Mouse (Mus musculus) heart, postnatal 25 days (tissue): ENCODE measurements around the gene Scube1. TPM values are rescaled to one million over a fixed set of nuclear protein-coding genes. Genes with fewer than 3 reads are reported as not detected.

Source experiments
- DNase-seq: peaks from one replicate; pipeline ENCODE4 v3.0.0; 2022; ENCODE audit warnings: low spot score
- intact Hi-C: fragments of 180-260 bp; cut with DNase I; formaldehyde crosslinking; loops from one replicate; pipeline ENCODE4 v1.15.1; 2025
- total RNA-seq, 2 experiments: library from RNA; stranded (reverse); gene quantifications; 2 replicates each; pipeline ENCODE4 v1.2.3; 2021

Gene Scube1
- total RNA-seq, 2 experiments from 2014 or later, result 1.1 to 1.2 TPM

DNA sequence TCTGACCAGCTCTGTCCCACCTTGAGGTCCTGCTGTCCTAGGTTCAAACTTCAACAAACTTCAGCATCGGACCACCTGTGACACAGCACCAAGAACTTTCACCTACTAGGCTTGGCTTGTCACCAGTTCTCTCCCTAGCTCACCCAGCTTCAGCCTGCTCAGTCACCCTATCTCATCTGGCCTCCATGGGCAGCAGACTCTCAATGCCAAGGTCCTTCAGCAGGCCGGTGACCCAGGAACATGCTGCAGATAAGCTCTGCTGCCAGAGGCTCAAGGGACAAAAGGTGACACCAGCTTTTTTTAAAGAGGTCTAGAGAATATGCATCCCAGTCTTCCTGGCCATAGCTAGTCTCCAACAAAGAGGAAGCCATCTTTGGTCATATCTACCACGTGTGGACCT is 48.5 kb downstream of the Scube1 start:
- intact Hi-C loops, result no loop called here
- no peak for DNase-seq

DNA sequence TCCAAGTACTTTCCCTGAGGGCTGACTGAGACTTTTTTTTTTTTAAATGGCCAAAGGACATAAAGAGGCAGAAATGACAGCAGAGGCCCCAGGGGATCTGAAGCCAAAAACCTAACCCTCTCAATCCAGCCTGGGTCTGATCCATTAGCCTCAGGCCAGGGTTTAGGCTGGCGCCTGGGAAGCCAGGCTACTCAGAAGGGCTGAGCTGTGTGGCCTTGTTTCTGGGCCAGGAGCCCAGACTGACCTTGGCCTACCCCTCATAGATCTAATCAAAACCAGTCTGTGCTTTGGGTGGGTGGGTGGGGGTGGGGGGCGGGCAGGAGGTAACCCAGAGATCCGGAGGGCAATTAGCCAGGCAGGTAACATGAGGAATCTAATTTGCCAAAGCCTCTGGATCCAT is 51.2 kb downstream of the Scube1 start:
- intact Hi-C loops, result no loop called here
- no peak for DNase-seq

DNA sequence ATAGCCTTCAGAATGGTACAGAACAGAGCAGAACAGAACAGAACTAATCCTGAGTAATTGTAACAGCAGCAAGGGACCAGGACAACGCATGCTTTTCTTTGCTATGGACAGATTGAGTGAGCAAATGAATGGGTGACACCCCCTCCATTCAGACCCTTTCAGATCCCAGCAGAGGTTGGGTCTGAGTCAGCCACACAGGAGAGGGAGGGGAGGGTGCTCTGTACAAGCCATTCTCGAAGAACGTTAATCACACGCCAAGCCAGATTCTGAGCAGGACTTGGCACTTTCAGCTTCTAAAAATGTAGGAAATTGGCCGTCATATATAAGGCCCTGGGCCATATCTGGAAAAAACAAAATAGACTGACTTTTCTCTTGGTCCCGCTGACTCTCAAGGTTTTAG is 57.3 kb downstream of the Scube1 start:
- no peak for DNase-seq
- intact Hi-C loops, result no loop called here

DNA sequence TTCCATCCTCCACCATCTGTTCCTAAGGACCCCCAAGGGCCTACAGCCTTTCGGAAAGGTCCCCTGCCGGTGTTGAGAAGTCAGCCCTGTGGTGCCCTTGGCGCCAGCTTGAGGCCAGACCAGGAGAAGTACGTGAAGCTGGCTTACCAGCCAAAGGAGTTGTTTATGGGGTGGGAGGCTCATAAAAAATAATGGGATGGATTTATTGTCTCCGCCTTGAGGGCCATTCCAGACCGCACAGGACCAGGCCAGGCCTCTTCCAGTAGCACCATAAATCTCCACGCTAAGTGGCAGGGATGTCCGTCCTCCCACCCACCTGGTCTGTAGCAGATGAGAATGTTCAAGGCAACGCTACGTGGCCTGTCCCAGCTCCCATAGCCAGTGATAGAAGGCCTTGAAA is 58.4 kb downstream of the Scube1 start:
- intact Hi-C loops, result no loop called here
- DNase-seq, result no peak

DNA sequence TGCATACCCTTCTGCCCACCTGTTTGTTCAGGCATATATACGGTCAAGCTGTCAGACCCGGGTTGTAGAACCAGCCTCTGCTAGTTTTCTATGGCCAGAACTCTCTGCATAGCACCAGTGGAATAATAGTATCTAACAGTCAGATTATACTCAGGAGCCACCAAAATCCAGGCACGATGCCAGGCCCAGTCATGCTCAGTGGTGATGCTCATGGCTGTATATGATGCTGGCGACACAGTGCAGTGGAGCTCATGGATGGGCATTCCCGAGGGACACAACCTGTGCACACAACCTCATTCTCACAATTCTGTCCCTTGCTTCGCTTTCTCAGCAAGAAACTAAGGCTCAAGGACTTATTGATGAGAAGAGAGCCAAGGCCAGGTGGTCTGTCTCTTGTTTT is 58.8 kb downstream of the Scube1 start:
- intact Hi-C loops, result no loop called here
- DNase-seq, result no peak

DNA sequence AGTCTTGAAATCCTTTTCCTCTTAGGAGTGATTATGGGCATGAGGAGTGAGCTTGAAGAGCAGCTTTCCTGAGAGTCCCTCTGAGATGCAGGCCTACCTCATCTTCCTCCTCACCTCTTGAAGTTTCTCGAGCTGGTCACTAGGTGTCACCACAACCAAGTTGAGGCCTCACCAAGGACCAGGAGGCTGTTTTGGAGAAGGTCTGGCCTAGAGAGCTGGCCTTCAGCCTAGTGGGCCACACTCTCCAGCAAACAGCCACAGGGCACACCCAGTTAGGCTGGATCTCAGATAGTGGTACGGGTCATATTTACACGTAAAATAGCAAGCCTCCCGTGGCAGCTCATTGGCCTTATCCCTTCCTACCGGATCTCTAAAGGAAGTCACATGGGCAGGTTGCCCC is 60.1 kb downstream of the Scube1 start:
- intact Hi-C loops, result loop anchor here (1.0 kb wide), 2 partner anchors 62 to 95 kb away; no protein-coding TSS in a partner anchor
- DNase-seq, result peak; percentile 36

DNA sequence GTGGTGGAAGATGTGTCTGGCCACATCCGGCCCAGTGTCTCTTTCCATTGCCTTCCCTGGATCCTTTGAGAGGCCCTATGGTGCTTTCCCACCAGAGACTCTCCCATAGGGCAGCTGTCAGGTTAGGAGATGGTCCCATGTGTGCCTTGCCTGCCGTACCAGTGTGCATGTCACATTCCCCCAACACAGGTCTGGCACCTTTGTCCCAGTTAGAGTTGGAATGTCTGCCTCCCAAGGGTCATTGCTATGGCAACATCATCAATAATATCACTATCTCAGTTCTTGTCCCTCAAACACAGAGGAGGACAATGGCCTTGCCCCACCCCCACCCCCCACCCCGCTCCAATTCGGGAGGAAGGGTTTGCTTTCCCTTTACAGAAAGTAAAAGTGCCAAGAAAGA is 61.8 kb downstream of the Scube1 start:
- no peak for DNase-seq
- intact Hi-C loops, result no loop called here

DNA sequence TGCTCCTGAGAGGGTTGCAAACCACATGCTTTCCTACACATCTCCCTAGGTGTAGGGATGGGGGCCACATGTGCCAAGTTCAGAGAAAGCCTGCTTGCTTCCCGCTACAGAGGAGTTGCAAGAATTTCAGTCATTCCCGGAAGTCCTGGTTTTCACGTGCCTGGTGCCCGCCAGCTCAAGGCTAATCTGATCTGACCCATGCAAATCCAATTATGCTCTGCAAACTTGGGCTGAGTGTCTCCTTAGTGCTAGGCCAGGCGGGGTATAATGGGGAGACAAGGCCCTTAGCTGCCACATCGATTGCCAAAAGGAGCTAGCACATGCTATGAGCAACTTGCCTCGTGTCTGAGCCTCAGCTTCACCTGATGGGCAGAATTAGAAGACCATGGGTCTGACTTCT is 62.7 kb downstream of the Scube1 start:
- no peak for DNase-seq
- intact Hi-C loops, result no loop called here

DNA sequence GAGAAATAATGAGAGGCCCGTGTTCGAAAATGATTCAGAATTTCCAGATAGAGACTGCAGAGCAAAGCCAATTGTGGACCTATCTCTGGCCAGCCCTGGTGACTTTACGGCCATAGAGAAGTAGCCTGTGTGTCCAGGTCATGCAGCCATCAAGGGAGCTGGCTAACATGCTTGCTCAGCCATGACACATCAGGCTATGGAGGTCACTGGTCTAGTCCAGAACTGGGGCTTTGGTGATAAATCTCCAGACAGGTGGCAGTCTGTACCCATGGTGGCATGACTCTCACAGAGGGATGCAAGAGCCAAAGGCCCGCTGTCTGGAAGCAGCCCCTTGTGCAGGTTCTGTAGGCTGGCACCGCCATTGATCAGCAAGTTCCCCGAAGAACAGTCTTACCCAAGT is 82.3 kb downstream of the Scube1 start:
- intact Hi-C loops, result no loop called here
- DNase-seq, result no peak

DNA sequence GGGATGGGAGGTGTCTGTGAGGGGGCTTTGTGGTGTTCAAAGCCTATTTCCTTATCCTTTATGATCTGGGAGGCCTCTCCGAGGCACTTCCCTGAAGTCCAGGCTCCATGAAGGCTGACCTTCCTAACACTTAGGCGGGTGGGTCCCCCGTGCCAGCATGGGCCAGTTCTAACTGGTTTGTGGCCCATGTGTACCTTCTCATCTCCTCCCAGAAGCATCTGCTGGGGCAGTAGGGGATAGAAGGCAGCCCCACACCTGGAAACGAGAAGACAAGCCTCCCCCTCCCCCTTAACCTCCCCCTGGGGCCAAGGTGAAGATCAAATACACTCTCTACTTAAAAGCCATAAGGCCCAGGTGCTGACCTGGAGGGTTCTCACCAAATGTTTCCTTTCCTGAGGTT is 84.6 kb downstream of the Scube1 start:
- no peak for DNase-seq
- intact Hi-C loops, result no loop called here

DNA sequence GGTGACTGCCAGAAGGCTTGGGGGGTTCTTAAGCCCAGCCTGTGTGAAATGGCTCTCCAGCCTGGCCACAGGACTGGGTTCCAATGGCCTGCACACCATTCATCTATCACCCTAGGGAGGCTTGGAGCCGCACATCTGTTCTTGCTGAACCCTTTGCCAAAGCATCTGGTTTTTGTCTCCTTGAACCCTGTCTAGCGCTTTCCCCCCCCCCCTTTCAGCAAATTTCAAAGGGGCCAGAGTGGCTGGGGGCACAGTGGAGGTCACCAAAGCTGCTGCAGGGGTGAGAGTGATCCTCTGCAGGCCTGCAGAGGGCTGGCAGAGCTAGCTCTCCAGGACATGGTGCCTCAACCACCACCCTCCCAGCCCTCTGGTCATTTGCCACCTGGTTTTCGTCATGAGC is 85.7 kb downstream of the Scube1 start:
- DNase-seq, result no peak
- intact Hi-C loops, result loop anchor here (10.0 kb wide), 1 partner anchor 426 kb away; the partner anchor contains the start of gene Efcab6

DNA sequence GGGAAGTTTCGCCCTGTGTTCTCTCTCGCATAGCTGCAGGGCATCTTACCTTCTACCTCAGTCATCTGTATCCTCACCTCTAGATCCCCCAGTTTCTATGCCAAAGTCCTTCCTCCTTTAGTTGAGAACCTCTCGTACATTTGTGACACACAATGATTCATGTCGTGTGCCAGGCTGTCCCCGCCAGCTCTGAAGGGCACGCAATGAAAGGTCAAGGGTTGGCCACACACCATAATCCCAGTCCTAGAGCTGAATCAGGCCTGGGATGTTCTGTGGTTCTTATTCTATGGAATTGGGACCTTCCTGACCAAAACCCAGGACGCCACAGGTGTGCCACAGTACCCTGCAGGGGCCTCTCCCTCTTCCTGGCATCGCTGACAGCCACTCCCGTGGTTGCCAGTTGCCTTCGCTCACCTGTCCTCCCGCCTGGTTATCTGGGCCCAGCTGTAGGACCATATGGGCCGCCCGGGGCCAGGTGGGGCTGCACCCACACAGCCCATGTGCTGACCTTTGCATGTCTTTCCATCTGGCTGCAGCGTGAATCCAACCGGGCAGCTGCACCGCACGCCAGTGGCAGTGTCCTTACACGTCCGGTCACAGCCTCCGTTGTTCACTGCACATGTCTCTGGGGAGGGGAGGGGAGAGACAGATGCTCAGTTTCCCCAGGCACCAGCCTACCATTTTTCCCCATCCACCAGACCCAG is 86.5 kb downstream of the Scube1 start:
- no peak for DNase-seq
- intact Hi-C loops, result loop anchor here (10.0 kb wide), 1 partner anchor 426 kb away; the partner anchor contains the start of gene Efcab6

DNA sequence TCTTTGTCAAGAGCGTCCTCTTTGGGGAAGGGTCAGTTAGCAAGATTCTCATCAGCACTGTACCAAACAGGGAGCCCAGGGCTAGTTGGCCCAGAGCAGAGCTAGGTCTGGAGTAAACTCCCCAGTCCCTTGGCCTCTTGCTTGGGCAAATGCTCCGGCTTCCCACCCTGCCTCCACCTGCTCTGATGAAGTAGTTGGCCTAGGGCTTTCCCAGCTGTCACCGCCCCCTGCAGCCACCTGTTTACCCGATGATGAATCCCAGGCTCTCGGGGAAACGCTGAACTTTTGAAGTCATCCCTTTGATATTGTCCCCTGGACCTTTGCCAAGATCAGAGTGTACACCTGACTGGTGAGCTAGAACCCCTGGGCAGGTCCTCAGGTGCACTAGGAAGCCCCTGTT is 88.1 kb downstream of the Scube1 start:
- DNase-seq, result no peak
- intact Hi-C loops, result loop anchor here (10.0 kb wide), 1 partner anchor 428 kb away; the partner anchor contains the start of gene Efcab6

DNA sequence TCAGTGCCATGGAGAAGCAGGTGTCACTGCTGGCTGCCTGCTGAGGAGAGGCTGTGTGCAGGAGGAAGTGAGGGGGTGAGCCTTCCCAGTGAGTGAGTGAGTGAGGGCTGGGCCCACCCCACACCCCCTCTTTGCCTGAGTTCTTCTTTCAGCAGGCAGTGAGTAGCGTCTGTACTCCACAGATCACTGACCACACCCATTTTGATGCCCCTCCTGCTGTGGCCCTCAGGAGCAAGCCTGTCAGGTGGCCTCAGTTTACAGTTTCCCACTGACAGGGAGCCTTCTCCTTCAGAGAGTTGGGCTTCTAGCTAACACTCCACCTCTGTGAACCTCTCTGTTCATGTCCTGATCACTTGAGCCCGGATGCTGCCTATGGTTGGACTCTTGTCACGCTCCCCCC is 89.6 kb downstream of the Scube1 start:
- intact Hi-C loops, result loop anchor here (10.0 kb wide), 1 partner anchor 430 kb away; the partner anchor contains the start of gene Efcab6
- no peak for DNase-seq

DNA sequence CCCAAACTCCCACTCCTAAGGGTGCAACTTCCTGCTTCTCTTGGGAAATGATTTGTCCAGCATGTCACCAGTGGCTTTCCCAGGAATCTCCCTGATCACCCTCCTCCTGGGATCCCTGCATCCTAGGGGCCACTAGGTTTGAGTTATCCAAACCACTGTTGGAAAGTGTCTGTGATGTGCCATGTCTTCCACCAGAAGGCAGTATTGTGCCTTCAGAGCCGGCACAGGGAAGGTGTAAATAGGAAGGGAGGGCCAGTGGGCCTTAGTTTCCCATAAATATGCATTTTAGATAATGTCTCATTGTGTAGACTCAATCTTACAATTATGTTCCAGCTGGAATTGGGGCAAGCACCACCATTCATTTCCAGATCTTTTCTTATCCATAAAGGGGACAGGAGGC is 90.7 kb downstream of the Scube1 start:
- intact Hi-C loops, result loop anchor here (1.0 to 10.0 kb wide), 2 partner anchors 125 to 431 kb away; partner anchors contain the start of gene Efcab6
- DNase-seq, result no peak

DNA sequence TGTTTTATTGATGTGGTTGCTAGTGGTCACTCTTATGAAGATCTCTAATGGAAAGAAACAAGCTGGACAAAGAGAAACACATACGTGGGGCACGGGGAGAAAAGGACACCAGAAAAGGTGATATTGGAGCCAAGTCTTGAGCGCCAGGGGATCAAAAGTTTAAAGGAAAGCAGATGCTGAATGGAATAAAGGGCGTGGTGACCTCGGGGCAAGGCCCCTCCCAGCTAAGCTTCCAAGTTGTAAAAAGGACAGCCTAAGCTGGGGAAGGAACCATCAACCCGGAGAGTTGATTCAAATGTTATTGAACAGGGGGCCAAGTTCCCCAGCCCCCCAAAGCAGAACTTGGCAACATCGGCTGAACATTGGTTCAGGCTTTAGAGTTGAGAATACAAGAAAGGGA is 93.8 kb downstream of the Scube1 start:
- no peak for DNase-seq
- intact Hi-C loops, result loop anchor here (10.0 kb wide), 1 partner anchor 434 kb away; the partner anchor contains the start of gene Efcab6

DNA sequence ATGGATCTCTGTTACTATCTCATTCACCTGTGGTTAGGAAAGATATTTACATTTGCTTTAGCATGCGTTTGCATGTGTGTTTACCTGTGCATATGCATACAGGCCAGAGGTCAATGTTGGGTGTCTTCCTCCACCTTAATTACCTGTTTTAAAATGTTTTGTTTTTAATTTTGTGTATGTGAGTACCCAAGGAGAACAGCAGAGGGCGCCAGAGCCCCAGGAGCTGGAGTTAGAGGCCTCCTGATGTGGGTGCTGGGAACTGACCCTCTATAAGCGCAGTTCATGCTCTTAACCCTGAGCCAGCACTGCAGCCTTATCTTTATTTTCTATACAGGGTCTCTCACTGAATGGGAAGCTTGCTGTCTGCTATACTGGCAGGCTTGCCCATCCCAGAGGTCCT is 95.1 kb downstream of the Scube1 start:
- no peak for DNase-seq
- intact Hi-C loops, result loop anchor here (10.0 kb wide), 1 partner anchor 435 kb away; the partner anchor contains the start of gene Efcab6

DNA sequence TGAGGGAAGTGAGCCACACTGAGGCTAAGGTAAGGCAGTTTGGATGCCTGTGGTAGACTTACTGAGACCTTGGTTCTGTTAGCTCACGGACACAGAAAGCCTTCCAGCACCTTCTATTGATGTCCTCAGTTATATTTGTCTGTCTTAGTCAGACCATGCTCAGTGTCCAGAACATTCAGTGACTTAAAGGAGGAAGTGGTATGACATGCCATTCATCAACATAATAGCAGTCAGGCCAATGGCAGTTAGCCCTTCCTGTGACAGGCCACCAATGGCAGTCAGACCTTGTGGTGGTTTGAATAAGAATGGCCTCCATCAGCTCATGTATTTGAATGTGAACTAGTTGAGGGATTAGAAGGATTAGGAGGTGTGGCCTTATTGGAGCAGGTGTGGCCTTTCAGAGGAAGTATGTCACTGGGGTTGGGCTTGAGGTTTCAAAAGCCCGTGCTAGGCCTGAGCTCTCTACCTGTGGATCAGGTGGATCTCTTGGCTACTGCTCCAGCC is 98.6 kb downstream of the Scube1 start:
- intact Hi-C loops, result no loop called here
- no peak for DNase-seq

DNA sequence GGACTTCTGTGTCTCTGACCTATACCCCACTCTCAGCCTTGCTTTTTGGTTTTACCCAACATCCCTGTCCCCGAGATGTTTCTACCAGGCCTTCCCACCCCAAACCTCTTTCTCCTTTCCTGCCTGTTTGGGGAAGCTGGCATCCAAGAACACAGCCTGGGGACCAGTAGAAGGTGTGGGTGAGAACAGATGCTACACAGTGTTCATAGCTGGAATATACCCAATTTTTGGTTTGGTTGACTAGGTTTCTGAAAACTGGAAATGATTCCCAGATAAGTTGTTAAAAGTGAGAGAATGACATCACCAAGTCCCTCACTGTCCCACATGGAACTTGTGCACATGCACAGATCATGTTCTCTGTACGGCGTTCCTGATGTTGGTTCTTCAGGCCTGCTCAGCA is 109.6 kb downstream of the Scube1 start:
- no peak for DNase-seq
- intact Hi-C loops, result no loop called here

DNA sequence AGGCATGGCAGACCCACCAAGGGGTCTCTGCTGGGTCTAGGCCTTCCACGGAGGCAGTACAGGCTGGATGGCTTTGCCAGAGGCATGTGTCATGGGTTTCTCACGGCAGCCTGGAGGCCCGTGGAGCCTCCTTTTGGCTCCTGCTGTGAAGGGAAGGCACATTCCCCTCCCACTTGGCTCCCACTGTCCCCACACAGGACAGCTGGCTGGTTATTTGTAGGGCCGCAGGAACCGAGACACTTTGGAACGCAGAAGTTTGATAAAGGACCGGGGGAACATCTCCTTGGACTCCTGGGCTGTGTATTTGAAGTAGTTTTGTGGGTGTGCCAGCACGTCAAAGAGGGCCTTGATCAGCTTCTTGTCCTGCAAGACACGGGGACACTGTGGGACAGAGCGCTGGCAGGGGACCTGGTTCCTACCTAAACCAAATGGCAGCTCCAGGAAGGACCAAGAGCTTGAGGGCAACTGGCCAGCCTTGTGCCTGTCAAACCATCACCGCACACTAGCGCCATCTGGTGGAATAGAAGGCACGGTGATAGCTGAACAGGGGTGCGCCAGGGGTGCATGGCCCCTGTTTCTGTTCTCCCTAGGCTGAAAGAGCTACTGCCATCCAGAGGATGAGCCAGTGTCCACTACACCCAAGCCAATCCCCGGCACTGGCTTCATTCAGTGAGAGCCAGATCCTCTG is 117.6 kb downstream of the Scube1 start:
- DNase-seq, result peak; percentile 26
- intact Hi-C loops, result no loop called here

DNA sequence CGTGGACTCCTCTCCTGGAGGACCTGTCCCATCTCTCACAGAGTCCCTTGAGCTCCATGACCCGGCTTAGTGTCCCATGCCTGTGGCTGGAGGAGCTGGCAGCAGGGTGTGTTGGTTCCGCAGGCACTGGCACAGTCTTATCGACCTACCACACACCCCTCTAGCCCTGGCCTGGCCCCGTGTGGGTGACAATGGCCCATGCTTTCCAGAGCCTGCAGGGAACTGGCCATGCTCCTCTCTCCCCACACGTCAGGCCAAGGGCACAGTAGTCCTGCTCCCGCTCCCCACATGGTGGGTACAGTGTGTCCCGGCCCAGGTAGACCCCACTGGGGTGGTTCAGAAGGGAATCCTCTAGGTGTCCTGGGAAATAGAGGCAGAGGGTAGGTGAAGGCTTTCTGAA is 118.1 kb downstream of the Scube1 start:
- no peak for DNase-seq
- intact Hi-C loops, result no loop called here
